Mouse (Mus musculus): Measurements from ENCODE around the gene Cenpb.

DNA sequence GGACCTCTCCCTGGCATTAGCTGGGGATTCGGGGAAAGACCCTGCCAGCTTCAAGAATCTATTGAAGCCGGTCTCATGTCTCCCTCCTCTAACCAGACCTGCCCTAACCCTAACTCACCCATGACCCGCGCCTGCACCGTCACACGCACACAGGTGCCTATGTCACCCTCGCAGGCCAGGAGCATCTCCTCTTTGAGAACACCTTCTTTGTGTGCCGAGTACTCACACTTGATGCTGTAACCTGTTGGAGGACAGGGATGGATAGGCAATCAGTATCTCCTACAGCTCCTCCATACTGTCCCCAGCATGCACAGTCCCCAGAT, 32.9 kb downstream of the Cenpb start:
- no peak for TF ChIP-seq CTCF (IDR thresholded peaks at IDR 0.05; ENCODE audit: low read depth)
- no peak for TF ChIP-seq EP300 (IDR thresholded peaks at IDR 0.05; ENCODE audit: low read depth)
